Mouse (Mus musculus): ENCODE data around the gene Pkdrej. TPM values are rescaled to one million over a fixed set of nuclear protein-coding genes. Genes with fewer than 3 reads are reported as not detected.

Gene Pkdrej
- polyA plus RNA-seq, 1 experiment from 2014 or later = 0.03 TPM

Other genes with a start within 250 kb of the Pkdrej start
- 68.3 and 86.4 TPM in 2 replicates for gene Wnt7b, start 239.3 kb downstream of the Pkdrej start, polyA plus RNA-seq (2016; fragmentation: Nextera tagmentation; extraction: Ambion mirVana)
- gene Ppara, start 86.8 kb downstream of the Pkdrej start, polyA plus RNA-seq (2016; fragmentation: Nextera tagmentation; extraction: Ambion mirVana) = 0.75 and 0.79 TPM in 2 replicates
- gene Cdpf1, start 10.0 kb downstream of the Pkdrej start, polyA plus RNA-seq (2016; fragmentation: Nextera tagmentation; extraction: Ambion mirVana) = 17.0 and 19.8 TPM in 2 replicates
- gene Ttc38, start 10.6 kb upstream of the Pkdrej start, polyA plus RNA-seq (2016; fragmentation: Nextera tagmentation; extraction: Ambion mirVana) = 3.4 and 3.7 TPM in 2 replicates
- 35.0 and 36.7 TPM in 2 replicates for gene Gtse1, start 38.0 kb upstream of the Pkdrej start, polyA plus RNA-seq (2016; fragmentation: Nextera tagmentation; extraction: Ambion mirVana)
- gene Trmu, start 57.6 kb upstream of the Pkdrej start, polyA plus RNA-seq (2016; fragmentation: Nextera tagmentation; extraction: Ambion mirVana) = 42.9 and 47.3 TPM in 2 replicates
- 3.4 and 4.1 TPM in 2 replicates for gene Celsr1, start 212.0 kb upstream of the Pkdrej start, polyA plus RNA-seq (2016; fragmentation: Nextera tagmentation; extraction: Ambion mirVana)
- gene Gramd4, start 236.0 kb upstream of the Pkdrej start, polyA plus RNA-seq (2016; fragmentation: Nextera tagmentation; extraction: Ambion mirVana) = 29.1 and 31.3 TPM in 2 replicates